Mouse (Mus musculus): ENCODE data around the gene Mki67.

DNA sequence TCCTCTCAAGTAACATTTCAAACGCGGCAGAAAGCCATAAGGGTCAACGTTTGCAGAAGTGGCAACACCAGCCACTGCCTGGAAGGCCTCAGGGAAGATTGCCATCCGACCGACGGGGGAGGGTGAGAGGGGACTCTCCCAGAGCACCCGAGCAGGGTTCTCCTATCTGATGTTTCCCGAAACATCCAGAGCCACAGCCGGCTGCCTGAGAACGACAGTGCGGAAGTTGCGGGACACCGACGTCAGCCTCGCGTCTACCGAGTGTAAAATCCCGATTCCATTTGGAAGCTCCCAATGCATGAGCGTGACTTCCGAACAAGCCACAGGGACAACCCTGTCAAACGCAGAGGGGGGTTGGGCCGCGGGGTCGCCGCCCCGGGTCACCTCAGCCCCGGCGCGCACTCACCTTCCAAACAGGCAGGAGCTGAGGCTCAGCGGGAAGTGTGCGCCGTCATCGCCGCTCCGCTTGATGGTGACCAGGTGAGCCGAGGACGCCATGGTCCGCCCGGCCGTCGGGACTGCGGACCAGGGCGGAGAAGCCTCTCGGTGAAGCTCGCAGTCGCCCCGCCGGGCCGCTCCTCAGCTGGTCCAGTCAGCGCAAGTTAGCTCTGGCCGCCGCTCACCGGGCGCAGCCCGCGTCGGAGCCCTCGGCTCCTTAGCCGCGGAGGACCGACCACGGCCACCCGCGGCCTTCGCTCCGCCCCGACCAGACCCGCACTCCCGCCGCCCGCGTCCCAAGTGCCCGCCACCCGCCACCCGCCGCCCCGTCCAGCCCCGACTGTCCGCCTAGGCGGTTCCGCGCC lies at the start of gene Mki67:
- TF ChIP-seq CTCF (IDR thresholded peaks at IDR 0.05; ENCODE audit: low read depth, low read length) (no peak), GATA1 (IDR thresholded peaks at IDR 0.05; ENCODE audit: borderline replicate concordance, low read length) (no peak), POLR2AphosphoS5 (IDR thresholded peaks at IDR 0.05; ENCODE audit: insufficient replicate concordance, low read depth, low read length) (no peak), TAL1 (conservative IDR thresholded peaks at IDR 0.05; ENCODE audit: low read depth, low read length) (no peak), GATA2 (IDR thresholded peaks at IDR 0.05; ENCODE audit: borderline replicate concordance, low read depth, low read length) (no peak)

Measured in G1E (cell line).